Mouse (Mus musculus): Measurements from ENCODE around the gene Gm49369. TPM values are rescaled to one million over a fixed set of nuclear protein-coding genes. Genes with fewer than 3 reads are reported as not detected.
"Not testable (repeated sequence)": the region's sequence is repeated elsewhere in the genome, so short reads cannot be mapped to it uniquely, and the experiment has no call there.

Gene Gm49369
- not detected for polyA plus RNA-seq (2017; shearing (Covaris generic))

DNA sequence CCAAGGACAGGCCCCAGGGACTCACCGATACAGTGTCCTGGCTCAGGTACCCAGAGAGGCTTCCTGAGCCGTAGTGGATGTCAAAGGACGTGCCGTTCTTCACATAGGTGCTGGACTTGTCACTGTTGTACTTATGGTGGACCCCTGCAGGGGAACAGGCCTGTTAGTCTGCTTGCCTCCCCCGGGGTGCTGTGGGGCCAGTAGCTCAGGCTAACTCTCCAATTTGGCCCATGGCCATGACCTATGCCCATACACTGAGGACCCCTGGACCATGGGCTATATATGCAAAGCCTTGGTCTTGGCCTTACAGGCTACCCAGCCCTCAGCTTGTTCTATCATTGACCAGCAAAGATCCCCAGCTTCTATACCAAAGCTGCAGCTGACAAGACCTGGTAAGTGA is at the start of gene Gm49369:
Gm49369 (minus strand) TSS at position 101 of the 400 bp plus-strand sequence.
- ATAC-seq = no peak

DNA sequence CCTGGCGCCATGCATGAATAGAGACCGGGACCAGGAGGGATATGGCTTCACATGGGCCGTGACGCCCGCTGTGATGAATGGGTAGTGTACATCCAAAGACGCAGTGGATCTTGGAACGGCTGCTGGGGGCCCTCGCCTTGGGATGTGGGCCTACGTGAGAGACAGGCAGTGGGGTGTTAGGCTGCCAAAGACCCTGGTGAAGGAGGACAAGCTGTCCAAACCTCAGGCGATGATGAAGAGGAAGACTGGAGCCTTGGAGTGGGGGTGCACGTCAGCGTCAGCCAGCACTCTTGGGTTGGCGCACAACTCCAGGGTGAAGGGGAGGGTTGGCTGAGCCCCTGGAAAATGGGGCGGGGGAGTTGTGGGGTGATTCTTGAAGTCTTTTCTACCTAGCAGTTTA is 48.6 kb upstream of the Gm49369 start:
- ATAC-seq = no peak

DNA sequence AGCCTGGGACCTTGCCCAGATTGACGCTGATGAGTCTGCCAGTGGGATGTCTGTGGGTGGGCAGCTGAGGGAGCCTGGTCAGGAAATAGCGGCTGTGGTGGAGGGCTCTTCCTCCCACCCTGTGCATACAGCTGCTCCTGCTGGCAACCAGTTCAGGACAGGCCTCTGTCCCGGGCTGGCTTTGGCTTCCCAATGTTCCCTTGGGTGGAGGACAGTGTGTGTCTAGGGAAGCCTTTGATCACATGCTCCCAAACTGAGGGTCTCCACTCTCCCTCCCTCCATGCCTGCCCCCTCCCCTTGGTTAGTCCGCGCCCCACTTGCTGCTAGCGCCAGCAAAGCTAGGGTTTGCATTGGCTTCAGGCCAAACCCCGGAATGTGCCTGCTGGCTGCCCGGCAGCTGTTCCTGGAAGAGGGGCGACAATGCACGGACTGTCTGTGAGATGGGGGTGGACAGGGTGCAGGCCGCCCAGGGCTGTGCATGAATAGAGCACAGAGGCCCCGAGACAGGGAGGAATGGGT is 47.8 kb upstream of the Gm49369 start:
- no peak for ATAC-seq

DNA sequence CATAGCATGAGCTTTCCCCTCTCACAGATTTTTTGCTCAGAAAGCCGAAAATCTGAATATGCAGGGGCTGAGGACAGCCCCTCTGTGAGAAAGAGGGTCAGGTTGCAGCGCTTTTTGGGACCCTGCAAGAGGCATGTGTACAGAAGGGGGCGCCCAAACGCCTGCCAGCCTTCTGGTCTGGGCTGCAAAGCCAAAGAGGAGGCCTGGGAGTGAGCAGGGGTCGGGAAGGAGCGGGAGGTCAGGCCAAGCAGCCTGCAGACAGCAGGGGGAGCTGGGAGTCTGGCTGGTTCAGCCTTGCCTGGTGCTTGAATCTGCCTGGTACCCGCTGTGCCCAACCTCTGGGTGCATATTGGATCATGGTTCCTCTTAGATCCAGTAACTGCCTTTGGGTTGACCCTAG is 45.7 kb upstream of the Gm49369 start:
- ATAC-seq = no peak

DNA sequence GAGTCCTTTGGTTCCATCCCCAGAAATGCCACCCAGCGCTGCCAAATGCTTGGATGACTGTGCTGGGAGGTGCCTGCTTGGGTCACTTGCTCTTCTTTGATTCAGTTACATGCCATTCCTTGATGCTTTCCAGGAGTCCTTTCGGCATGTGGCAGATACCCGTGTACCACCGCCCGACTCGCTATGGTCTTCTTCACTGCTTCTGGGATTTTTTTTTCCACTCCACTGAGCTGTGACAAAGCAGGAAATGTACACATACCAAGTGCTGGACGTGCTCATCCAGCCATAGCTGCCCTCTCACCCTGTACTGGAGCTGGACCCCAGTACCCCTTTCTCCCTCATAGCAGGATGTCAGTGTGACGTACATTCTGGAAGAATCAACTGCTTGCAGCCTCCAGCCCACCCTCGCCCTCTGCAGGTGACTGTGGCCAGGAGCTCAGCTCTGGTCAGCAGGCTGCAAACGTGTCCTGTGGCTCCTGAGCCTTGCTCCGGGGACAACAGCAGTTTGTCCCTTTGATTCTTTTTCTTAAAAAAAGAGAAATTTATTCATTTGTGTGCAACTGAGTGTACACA is 43.3 kb upstream of the Gm49369 start:
- no peak for ATAC-seq

DNA sequence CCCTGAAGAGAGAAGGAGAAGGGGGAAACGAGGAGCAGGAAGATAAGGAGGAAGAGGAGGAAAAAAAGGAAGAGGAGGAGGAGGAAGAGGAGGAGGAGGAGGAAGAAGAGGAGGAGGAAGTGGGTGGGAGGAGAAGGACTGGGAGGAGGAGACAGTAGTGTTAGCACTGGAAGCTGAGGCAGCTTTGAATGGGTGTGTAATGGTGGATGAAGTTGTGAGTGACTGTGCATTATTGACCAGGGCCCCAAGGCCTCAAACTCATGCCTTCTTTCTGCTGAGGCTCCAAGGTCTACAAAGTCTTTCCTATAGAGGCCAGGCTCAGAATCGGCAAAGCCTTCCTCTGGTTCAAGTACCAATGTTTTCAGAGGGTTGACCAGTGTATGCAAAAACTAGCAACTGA is 39.4 kb upstream of the Gm49369 start:
- ATAC-seq = no peak

DNA sequence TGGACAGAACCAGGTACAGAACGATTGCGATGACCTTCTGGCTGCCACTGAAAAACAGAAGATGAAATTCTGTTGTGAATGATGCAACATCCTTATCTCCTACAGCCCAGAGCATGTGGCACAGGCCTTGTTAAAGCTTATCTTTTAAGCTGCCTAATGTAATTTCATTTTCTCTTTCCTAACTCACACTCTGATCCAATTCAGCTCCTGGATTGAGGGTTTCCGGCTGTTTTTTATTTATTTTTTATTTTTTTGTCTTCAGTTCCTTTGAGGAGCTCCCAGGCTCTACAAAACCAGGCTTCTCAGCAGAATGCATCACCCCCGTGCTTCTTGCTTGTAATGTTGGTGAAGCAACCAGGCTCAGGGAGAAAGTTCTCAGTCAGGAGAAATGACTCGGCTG is 37.4 kb upstream of the Gm49369 start:
- ATAC-seq = no peak

DNA sequence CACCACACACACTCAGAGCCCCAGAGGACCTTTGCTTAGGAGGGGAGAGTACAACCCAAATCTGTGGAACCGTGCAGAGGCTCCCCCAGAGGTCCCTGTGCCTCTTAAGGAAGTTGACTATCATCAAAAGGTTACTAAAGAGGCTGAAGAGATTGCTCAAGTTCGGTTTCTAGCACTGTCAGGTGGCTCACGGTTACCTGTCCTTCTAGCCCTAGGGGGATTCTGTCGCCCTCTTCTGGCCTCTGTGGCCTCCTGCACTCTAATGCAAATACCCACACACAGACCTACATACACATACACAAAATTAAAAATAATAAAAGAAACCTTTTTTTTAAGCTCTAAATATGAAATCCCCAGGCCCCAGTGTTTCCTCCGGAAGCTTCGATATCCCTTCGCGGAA is 36.2 kb upstream of the Gm49369 start:
- no peak for ATAC-seq

DNA sequence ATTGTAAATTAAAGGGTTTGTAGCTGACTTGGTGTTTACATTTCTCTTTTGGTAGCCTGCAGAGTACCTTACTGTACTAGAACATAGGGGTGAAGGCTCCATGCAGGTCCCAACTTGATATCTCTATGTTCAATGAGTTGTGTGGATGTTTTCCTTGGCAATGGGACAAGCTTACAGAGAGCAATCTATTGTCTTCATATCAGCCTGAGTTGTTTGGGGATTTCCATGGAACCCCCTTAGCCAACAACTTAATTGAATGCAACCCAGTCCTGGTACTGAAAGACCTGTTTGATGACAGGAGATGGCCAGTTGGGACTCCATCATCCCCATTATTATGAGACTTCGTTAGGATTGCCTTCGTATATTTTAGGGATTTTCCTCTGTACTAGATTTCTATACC is 35.6 kb upstream of the Gm49369 start:
- no peak for ATAC-seq

DNA sequence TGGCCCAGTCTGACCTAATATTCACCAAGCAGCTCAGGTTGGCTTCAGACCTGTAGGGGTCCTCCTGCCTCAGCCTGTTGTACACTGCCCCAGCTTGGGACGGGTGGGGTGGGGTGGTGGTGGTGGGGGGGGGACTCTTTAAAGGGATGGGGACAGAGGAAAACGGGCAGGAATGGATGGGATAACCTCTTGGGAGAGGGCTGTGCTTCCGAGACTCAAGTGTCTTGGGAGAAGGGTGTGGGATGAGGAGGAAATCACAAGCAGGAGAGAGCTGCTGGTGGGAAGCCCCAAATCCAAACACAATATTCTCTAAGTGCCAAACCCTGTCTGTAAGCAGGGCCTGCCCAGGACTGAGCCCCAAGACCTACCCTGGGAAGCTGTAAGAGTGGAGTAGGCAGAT is 33.8 kb upstream of the Gm49369 start:
- no peak for ATAC-seq

DNA sequence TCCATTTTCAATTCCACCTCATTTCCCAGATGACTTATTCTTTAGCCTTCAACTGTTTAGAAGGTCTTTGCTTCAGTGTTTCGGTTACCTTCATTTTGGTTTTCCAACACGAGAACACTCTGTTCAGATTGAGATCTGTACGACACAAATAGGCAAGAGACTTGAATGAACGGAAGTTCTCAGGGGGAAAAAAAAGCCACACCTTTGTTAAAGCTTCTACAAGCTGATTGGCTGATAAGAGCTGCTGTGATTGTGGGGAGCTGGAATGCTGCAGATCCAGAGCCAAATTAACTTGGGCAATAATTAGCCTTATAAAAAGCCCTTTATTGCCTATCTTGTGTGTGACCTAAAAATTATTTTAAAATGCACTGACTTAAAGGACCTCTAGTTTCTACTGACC is 32.8 kb upstream of the Gm49369 start:
- ATAC-seq = no peak

DNA sequence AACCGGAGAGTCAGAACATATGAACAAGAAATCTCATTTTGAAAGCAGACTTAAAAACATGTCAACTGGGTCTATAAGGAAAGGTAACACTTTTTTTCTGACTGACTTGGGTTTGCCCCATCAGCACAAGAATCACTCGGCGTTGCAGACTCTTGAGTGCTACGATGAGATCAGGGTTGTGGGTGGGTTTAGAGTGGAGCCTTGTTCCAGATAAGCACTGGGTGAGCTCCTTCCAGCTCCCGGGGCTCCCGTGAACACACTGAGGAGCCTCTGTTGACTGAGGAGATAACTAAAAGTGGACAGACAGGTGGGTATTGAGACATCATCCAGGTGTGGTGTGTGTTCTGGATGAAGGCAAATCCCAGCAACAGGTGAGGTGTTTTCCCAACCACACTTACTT is 30.8 kb upstream of the Gm49369 start:
- no peak for ATAC-seq

DNA sequence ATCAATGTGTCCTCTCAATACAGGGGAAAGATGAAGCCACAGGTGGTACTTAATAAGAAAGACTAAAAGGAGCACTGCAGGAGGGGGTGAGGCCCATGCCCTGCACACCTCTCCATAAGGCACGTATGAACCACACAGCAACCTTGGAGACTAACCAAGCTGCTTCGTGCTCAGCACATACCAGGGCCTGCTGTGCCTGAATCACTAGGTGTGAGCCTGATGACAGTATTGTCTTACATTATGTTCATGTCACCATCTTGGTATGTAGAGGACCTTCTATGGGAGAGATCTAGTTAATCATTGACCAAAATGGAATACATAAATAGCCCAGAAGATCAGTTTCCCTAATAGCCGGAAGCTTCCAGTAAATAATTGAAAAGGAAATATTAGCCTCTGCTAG is 27.1 kb upstream of the Gm49369 start:
- no peak for ATAC-seq

DNA sequence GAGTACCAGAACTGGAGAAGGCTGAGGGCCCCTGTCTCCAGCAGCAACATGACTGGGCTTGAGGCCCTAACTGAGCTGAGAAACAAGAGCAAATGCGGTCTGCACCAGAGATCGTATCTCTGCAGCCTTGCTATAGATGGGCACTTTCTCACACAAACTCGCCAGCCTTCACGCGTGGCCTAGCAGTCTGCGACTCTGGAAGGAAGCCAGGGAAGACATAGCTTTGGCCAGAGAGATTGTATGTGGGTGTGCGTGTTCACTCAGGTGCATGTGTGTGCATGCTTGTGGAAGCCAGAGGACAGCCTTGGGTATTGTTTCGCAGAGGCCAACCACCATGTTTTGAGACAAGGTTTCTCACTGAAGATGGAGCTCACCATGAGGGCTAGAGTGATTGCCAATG is 26.2 kb upstream of the Gm49369 start:
- no peak for ATAC-seq

DNA sequence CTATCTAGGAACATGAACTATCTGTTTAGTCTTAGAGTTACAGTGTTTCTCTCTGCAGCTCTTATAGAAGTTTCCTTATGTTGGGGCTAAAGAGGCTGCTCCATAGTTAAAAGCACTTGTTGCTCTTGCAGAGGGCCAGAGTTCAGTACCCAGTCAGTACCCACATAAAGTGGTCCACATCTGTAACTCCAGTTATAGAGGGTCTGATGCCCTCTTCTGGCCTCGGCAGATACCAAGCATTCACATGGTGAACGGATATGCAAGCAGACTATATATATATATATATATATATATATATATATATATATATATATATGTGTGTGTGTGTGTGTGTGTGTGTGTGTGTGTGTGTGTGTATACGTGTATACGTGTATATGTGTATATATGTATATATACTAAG is 25.5 kb upstream of the Gm49369 start:
- ATAC-seq = no peak

DNA sequence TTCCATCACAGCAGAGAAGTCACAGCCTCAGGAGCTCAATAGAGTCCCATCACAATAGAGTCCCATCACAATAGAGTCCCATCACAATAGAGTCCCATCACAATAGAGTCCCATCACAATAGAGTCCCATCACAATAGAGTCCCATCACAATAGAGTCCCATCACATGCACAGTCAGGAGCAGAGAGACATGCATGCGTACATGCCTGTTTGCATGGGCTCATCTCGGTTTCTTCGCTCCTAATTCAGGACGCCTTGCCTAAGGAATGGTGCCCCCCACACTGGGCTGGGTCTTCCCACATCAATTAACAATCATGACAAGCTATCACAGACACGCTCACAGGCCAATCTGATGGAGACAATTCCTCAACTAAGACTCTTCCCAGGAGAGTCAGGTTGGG is 22.7 kb upstream of the Gm49369 start:
- not testable (repeated sequence) for ATAC-seq

DNA sequence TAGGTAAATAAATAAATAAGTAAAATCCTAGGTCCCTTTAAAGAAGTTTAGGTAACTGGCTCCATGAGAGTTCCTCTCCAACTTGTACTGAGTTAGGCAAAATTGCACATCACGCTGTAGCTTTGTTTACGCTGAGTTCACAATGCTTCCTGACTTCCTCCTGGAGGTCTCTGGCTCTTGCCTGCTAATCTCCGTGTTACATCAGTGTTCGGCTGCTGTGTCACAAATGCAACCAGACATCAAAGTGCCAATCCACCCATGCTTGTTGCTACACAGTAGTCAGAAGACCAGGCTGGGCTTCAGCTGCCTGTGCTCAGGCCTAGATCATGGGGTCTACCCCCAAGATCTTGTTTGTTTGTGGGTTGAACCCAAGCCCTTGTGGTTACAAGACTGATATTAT is 21.1 kb upstream of the Gm49369 start:
- ATAC-seq = no peak

DNA sequence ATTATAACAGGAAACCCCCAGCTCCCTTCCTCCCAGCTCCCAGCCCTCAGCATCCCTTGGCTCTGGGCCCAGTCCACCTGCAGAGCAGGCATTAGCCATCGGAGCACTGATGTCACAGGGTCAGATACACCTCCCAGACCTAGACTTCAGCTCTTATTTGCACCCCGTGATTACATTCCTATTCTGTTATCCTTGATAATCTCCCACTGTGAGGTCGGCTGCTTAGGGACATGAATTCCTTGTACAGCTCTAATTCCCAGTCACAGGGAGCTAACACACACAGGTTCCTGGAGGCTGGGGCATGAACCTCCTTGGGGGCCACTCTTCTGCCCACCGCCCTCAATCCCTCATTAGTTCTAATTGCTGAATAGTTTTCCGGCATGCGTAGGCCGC is 18.3 kb upstream of the Gm49369 start:
- ATAC-seq = no peak

DNA sequence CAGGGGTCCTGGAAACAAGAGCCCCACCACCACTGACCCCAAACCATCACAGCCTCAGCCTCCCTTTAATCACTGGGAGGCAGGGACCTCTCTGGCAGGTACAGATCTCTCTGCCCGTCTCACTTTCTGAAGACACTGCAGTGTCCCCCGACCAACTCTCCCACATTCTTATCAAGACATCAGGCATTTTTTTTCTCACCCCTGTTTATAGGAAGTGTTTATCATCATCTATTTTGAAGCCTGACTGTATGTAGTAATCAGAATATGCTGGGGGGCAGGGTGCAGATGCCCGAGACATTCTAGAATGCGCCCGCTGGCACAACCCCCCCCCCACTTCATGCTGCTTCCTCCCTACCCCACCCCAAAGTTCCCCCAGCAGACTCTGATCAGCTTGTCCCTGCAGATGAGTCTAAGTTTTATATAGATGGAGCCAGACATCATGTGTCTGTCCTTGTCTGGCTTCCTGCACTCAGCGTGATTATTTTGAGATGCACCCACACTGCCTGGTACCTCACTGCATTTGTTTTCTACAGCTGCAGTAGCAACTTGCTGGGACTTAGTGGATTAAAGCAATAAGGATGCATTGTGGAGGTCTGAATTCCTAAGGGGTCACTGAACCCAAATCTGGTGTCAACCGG is 17.8 kb upstream of the Gm49369 start:
- ATAC-seq = no peak

DNA sequence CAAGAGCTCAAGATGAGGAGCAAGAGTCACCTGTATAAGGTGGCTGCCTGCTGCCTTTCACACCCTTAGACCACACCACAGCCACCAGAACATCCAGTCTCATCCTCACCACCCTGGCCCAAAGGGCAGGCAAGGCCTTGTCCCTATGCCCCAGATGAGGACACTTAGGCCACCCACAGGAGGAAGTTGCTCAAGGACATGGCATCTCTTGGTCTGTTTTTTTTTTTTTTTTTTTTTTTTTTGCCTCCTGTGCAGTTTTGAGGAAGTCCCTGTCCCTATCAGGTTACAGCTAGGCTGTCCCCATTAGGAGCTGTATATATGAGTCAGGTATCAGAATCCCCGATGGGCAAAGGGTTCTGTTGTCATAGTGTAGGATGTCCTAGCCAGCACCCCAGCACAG is 16.8 kb upstream of the Gm49369 start:
- no peak for ATAC-seq

DNA sequence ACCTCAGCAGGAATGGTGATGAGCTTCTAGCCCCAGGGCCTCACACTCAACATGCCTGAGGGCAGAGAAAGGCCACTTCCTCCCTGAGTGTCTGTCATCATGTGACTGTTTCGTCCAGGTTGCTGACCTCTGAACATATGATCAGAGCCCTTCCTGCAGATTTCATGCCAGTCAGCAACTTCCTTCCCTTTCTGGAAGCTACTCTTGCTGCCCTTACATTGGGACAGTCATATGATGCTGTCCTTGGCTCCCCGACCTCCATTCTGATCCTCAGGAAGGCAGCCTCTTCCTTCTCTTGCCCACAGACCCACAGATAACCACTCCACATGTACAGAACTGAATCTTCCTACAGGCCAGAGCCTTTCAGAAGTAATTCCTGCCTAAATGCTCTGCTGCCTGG is 15.6 kb upstream of the Gm49369 start:
- ATAC-seq = no peak

DNA sequence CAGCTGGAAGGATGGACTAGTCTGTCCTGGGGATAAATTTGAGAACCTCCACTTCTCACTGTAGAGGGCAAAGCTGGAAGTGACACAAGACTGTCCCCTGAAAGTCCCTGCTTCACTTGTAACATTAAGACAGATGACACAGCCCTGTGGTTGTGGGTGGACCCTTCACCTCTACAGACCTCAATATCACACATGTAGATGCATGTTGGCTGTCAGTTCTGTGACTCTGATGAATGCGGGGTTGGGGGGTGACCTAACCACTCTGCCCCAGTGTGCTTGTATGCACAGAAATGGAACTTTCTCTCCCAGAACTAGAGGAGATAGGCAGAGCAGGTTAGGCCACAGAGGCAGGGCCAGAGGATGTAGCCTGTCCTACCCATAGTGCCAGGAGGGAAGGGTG is 14.1 kb upstream of the Gm49369 start:
- no peak for ATAC-seq

DNA sequence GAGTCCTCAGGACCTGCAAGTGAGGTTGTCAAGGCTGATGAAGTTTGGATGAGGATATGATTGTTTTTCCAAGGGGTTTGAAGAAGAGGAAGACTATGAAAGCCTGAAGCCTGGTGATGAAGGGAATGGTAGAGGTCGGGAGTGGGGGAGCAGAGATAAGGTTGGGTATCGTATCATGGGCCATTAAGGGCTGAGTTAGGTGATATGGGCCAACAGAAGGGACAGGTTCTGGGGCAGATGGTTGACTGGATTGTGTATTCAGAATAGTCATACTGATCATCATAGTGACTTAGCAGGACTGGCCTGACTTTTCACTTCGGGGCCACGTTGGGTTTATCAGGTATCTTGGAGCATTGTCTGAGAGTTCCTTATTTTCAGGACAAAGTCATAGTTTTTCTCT is 13.0 kb upstream of the Gm49369 start:
- ATAC-seq = no peak

DNA sequence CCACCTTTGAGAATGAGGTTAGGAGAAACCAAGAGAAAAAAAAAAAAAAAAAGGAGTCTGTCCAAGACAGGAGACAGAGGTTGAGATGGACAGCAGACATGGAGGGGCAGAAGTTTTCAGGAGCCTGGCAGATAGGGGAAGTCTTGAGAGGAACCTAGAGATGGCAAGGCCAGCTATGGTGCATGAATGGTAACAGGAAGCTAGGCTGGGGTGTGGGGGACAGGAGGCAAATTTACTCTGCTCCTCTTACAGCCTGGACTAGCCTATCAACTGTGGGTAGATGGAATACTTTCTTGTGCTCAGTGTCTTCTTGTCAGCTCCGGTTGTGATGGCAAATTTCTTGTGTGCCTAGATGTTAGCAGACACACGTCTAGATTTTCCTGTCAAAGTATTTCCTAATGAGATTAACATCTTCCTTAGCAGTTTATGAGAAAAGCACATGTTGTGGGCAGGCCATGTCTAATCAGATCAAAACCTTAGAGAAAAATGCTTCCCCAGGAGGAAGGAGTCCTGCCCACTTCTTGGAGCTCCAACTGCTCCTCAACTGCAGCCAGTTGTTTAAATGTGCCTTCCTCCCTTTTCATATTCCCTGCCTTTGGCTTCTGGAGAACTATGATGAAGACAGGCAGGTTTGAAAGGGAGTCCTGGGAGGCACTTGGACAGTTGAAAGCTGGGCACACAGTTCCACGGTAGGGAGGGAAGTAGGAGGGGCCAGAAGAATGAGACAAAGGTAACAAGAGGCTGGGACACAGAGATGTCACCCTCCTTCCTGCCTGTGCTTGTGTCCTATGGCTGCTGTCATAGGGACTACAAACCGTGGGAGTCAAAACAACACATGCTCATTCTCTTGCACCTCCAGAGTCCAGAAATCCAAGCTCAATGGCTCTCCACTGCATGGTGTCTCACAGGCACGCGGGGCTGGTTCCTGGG is 12.1 kb upstream of the Gm49369 start:
- ATAC-seq = no peak

Data from activated CD4-positive, CD25-positive, alpha-beta regulatory T cell, adult 4 months (primary cell).